11 mouse cellular contexts compared by ENCODE assay signal in the genomic region with DNA sequence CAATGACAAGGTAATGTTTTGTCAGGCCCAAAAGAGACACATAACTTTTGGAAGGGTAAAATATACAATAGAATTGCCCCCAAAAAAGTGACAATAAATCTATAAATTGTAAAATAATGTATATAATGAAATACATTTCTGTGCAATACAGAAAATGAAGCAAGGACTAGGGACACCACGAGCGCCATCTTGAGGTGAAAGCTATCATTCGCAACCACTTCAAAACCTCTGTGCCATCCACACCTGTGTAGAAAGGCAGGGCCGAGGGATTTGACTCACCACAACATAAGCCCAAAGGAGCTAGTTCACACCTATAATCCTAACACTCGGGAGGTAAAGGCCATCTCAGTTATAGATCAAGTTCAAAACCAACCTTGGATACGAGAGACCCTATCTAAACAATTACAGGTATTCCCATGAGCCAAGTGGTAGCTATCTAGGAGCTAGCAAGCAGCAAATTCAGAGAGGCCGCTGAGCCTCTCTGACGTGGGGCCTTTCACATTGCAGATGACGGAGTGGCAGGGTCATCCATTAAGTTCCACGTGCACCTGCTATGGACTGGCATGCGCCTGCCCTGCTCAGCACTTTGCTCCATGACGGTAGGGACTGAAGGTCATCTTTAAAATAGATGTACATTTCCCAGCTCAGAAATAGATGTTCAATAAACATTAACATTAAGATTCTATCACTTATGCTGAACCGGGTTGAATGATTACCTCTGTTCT.
DNase-seq lines count a peak whose midpoint lies in the region; ATAC-seq and TF ChIP-seq lines count a peak whose summit lies in the region.
"Had no signal": no experiment of that assay in that cellular context is flagged by ENCODE, and none has a peak within 500 bp of the region (broad histone marks: within the 10 kb centered on the region; RNA-seq: fewer than 3 reads in every experiment).

No protein-coding gene starts in this region.

- no peak for TF ChIP-seq EP300 in stomach, postnatal 0 days (optimal IDR thresholded peaks at IDR 0.05)

- H3K9me3 ChIP-seq in midbrain, embryonic 11.5 days (ENCODE audit: control insufficient read depth, low read length), result no peaks in the 10 kb centered on the region
- H3K9me3 ChIP-seq in midbrain, embryonic 10.5 days (replicated peaks), result no peaks in the 10 kb centered on the region
- no peaks in the 10 kb centered on the region for H3K9me3 ChIP-seq in stomach, postnatal 0 days (ENCODE audit: control insufficient read depth, low read length)
- H3K9me3 ChIP-seq: lung, embryonic 15.5 days; neural tube, embryonic 12.5 days had no signal

- no peak overlapping the region for H3K4me2 ChIP-seq in midbrain, embryonic 11.5 days
- no peak overlapping the region for H3K4me2 ChIP-seq in stomach, postnatal 0 days (replicated peaks; ENCODE audit: low read depth)
- H3K4me2 ChIP-seq: lung, embryonic 15.5 days; neural tube, embryonic 12.5 days had no signal

- 72% methylated on average over 13 of the region's 13 CpGs for WGBS in midbrain, embryonic 11.5 days
- 66% methylated on average over 13 of the region's 13 CpGs for WGBS in midbrain, embryonic 10.5 days
- 57% methylated on average over 13 of the region's 13 CpGs for WGBS in stomach, postnatal 0 days

- H3K4me1 ChIP-seq in midbrain, embryonic 11.5 days (ENCODE audit: control insufficient read depth, insufficient read depth, low read length), result no peaks in the 10 kb centered on the region
- no peaks in the 10 kb centered on the region for H3K4me1 ChIP-seq in midbrain, embryonic 10.5 days
- H3K4me1 ChIP-seq in stomach, postnatal 0 days (replicated peaks; ENCODE audit: control insufficient read depth, insufficient read depth), result no peaks in the 10 kb centered on the region
- H3K4me1 ChIP-seq: lung, embryonic 15.5 days; neural tube, embryonic 12.5 days had no signal

- intact Hi-C loops in gastrocnemius, adult 2 months (cut with DNase I), result no loop called here

- ATAC-seq in midbrain, embryonic 11.5 days (ENCODE audit: low FRiP score), result no peak
- ATAC-seq in stomach, postnatal 0 days (ENCODE audit: low FRiP score, low TSS enrichment), result no peak

- TF ChIP-seq CTCF in gastrocnemius, adult 2 months (IDR thresholded peaks at IDR 0.05), result peak; percentile 20; the same call in 1 of the 2 replicates
- TF ChIP-seq CTCF in stomach, postnatal 0 days (IDR thresholded peaks at IDR 0.05; ENCODE audit: low read depth), result peak; percentile 60

- H3K36me3 ChIP-seq in midbrain, embryonic 11.5 days (ENCODE audit: control insufficient read depth, insufficient read depth, low read length), result no peaks in the 10 kb centered on the region
- H3K36me3 ChIP-seq in midbrain, embryonic 10.5 days, result no peaks in the 10 kb centered on the region
- no peaks in the 10 kb centered on the region for H3K36me3 ChIP-seq in stomach, postnatal 0 days (ENCODE audit: control insufficient read depth, insufficient read depth, low read length)
- H3K36me3 ChIP-seq: lung, embryonic 15.5 days; neural tube, embryonic 12.5 days had no signal

- no peak overlapping the region for H3K9ac ChIP-seq in midbrain, embryonic 11.5 days (ENCODE audit: low read length)
- H3K9ac ChIP-seq in stomach, postnatal 0 days (ENCODE audit: low read length), result no peak overlapping the region
- H3K9ac ChIP-seq: lung, embryonic 15.5 days; neural tube, embryonic 12.5 days had no signal

- no peaks in the 10 kb centered on the region for H3K27me3 ChIP-seq in midbrain, embryonic 11.5 days (ENCODE audit: control insufficient read depth, insufficient read depth, low read length)
- H3K27me3 ChIP-seq in midbrain, embryonic 10.5 days (ENCODE audit: low read depth, poor library complexity, severe bottlenecking), result no peaks in the 10 kb centered on the region
- H3K27me3 ChIP-seq in stomach, postnatal 0 days (ENCODE audit: control insufficient read depth, insufficient read depth, low read length), result no peaks in the 10 kb centered on the region
- H3K27me3 ChIP-seq: lung, embryonic 15.5 days; neural tube, embryonic 12.5 days had no signal

- DNase-seq in gastrocnemius, adult 2 months, result no peak
- no peak for DNase-seq in gastrocnemius, adult 8-10 months (ENCODE audit: low spot score in 2 of 2)
- DNase-seq in midbrain, embryonic 11.5 days (ENCODE audit: low spot score, missing footprints), result peak; percentile 81
- DNase-seq in midbrain, embryonic 10.5 days (ENCODE audit: low spot score), result no peak
- peak; percentile 7 for DNase-seq in NIH3T3 (ENCODE audit: low read depth)
- DNase-seq in stomach, postnatal 0 days (ENCODE audit: low spot score), result no peak
- no peak for DNase-seq in cerebellum, postnatal 4 days (ENCODE audit: low spot score in 2 of 2)
- DNase-seq in frontal cortex, postnatal 10 days (ENCODE audit: low spot score in 2 of 2), result no peak
- DNase-seq: heart, postnatal 4 days had no signal

- no peak overlapping the region for H3K27ac ChIP-seq in gastrocnemius, adult 2 months
- H3K27ac ChIP-seq in midbrain, embryonic 11.5 days (ENCODE audit: low read depth, low read length), result no peak overlapping the region
- no peak overlapping the region for H3K27ac ChIP-seq in midbrain, embryonic 10.5 days (replicated peaks)
- no peak overlapping the region for H3K27ac ChIP-seq in stomach, postnatal 0 days (replicated peaks)
- H3K27ac ChIP-seq: lung, embryonic 15.5 days; neural tube, embryonic 12.5 days had no signal

- H3K4me3 ChIP-seq in gastrocnemius, adult 2 months, result no peak overlapping the region
- H3K4me3 ChIP-seq in midbrain, embryonic 11.5 days (ENCODE audit: low read depth, low read length), result no peak overlapping the region
- no peak overlapping the region for H3K4me3 ChIP-seq in midbrain, embryonic 10.5 days
- no peak overlapping the region for H3K4me3 ChIP-seq in stomach, postnatal 0 days (ENCODE audit: low read depth, low read length)
- H3K4me3 ChIP-seq: lung, embryonic 15.5 days; neural tube, embryonic 12.5 days had no signal

Comparison
In these comparisons a context has a peak if more than half of its experiments do, and no peak if none do; other contexts are left out.
1. DNase-seq: peak in midbrain, embryonic 11.5 days (single experiment) and NIH3T3 (single experiment); none in gastrocnemius, adult 2 months (single experiment), gastrocnemius, adult 8-10 months (0 of 2), midbrain, embryonic 10.5 days (single experiment), stomach, postnatal 0 days (single experiment), cerebellum, postnatal 4 days (0 of 2) and frontal cortex, postnatal 10 days (0 of 2).